Mouse (Mus musculus): ENCODE measurements around the gene Isl1. TPM values are rescaled to one million over a fixed set of nuclear protein-coding genes. Genes with fewer than 3 reads are reported as not detected.
A peak's percentile ranks its signal among the peaks of the same experiment; 100 is the strongest.

Isl1 gene
- polyA plus RNA-seq (2014; fragmentation: Nextera tagmentation; extraction: Ambion mirVana), result 8.4 and 13.9 TPM in 2 replicates

DNA sequence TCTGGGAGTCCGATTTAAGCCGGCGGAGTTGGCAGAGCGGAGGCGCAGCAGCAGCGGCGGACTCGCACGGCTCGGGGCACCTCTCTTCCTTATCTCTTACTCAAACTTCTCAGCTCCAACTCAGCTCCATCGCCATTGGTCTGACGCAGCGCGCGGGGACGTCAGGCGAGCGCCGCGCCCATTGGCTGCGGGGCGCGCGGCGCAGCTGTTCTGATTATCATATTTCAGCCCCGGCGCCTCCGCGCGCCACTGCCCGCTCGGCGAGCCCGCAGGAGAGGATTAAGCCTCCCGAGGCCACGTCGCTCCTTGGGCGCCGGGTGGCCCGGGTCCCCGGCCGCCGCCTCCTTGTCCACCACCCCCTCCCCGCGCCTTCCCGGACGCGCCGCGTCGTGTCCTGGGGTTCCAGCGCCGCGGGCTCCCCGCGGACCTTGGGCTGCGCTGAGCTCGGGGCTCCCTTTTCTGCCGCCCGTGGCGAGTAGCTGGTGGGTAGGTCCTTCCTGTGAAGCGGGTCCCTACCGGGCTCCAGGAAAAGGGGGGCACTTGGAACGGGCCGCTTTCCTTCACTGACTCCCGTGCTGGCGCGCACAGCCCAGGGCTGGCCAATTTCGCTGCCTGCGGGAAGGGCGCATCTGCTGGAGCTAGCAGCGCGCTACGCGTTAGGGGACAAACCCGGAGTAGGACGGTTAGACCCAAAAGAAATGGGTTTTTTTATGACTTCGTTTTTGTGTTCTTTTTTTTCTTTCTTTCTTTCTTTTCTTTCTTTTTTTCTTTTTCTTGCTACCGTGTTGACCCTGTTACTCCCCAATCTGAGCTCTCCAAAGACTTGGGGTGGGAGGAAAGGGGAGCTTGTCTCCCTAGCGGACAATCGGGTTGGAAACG is at the start of gene Isl1:
Gene Isl1 (minus strand): TSS at position 106 of the 879 bp plus-strand sequence.
- peak within 1 kb of the TSS; percentile 69 for H3K9ac ChIP-seq (ENCODE audit: low read depth, low read length)
- peaks cover 62% of the 10 kb centered on the region for H3K27me3 ChIP-seq (ENCODE audit: control insufficient read depth, insufficient read depth, low read length)
- H3K9me3 ChIP-seq (replicated peaks; ENCODE audit: control insufficient read depth, low read length), result no peaks in the 10 kb centered on the region
- peak; percentile 91 for ATAC-seq (replicated peaks; ENCODE audit: insufficient number of reproducible peaks, low FRiP score, low TSS enrichment)
- peak within 1 kb of the TSS; percentile 50 for H3K27ac ChIP-seq (ENCODE audit: low read depth, low read length)
- no peaks in the 10 kb centered on the region for H3K36me3 ChIP-seq (ENCODE audit: control insufficient read depth, insufficient read depth, low read length)
- WGBS (ENCODE audit: insufficient replicate concordance), result under 1% methylated on average over 73 of the region's 82 CpGs
- peak within 1 kb of the TSS; percentile 66 for H3K4me3 ChIP-seq (ENCODE audit: low read depth, low read length)
- peak within 1 kb of the TSS; percentile 96 for H3K4me2 ChIP-seq
- no peaks in the 10 kb centered on the region for H3K4me1 ChIP-seq (ENCODE audit: control insufficient read depth, insufficient read depth, low read length)

DNA sequence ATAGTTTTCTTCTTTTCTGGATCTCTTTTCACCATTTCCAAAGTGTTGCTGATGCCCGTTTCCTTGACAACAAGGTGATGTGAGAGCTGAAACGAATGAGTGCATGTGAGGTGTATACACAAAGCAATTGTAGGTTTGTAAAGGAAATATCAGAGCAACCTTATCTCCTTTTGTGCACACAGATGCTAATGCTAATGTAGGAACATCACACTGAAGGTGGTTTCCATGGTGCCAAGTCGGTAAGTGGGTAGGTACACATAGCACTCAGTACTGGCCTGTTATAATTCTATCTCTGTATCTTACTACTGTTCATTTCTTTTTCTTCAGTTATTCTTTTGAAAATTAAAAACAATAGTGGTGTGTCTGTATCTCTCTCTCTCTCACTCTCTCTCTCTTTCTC is 26.3 kb upstream of the Isl1 start:
- Histone ChIP-seq H3K4me3 (ENCODE audit: low read depth, low read length) (no peak overlapping the region), H3K27me3 (ENCODE audit: control insufficient read depth, insufficient read depth, low read length) (no peaks in the 10 kb centered on the region), H3K27ac (ENCODE audit: low read depth, low read length) (no peak overlapping the region), H3K9ac (ENCODE audit: low read depth, low read length) (no peak overlapping the region), H3K9me3 (replicated peaks; ENCODE audit: control insufficient read depth, low read length) (no peaks in the 10 kb centered on the region), H3K4me1 (ENCODE audit: control insufficient read depth, insufficient read depth, low read length) (no peaks in the 10 kb centered on the region), H3K36me3 (ENCODE audit: control insufficient read depth, insufficient read depth, low read length) (no peaks in the 10 kb centered on the region), H3K4me2 (no peak overlapping the region)
- no peak for ATAC-seq (replicated peaks; ENCODE audit: insufficient number of reproducible peaks, low FRiP score, low TSS enrichment)
- WGBS (ENCODE audit: insufficient replicate concordance), result 73% methylated on average over 3 of the region's 3 CpGs

DNA sequence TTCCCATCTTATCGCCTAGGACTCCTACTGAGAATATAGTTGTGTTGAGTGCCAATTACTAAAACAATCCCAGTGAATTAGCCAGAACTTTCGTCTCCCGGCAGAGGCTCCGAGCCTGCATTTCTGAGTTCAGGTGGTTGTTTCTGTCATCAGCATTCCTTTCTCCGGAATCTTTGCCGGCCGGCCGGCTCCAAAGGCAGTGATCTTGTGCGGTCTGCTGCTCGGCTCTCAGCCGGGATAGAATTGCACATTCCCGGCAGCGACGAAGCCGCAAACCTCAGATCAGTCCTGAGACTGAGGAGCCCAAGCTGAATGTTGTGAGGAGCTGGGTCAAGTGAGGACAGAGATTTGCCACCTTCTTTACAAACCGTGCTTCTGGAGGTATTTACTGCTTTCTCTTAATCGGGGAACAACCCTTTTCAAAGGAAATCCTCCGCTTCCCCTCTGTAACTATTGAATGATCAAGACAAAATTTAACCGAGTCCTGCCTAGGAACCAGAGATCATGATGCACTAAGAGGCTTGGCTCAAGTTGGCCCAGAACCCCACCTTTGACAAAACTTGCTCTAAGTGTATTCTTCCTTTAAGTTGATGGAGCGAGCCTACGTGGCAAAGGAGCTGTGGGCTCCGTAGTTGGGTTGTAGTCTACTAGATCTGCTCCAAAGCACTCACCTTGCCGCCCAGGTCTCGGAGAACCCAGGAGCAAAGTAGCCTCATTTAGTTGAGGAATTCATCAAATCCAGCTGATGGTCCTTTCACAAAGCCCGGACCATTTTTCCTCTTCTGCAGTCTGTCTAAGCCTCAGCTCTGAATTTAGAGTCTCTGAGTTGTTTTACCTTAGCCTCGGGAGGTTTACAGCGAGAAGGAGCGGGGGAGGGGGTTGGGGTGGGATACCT is 4.4 kb upstream of the Isl1 start:
- ATAC-seq (replicated peaks; ENCODE audit: insufficient number of reproducible peaks, low FRiP score, low TSS enrichment), result no peak
- no peak overlapping the region for H3K27ac ChIP-seq (ENCODE audit: low read depth, low read length)
- peak overlapping the region; percentile 22 for H3K4me3 ChIP-seq (ENCODE audit: low read depth, low read length)
- peak overlapping the region; percentile 51 for H3K4me2 ChIP-seq
- H3K4me1 ChIP-seq (ENCODE audit: control insufficient read depth, insufficient read depth, low read length), result no peaks in the 10 kb centered on the region
- peaks cover 36% of the 10 kb centered on the region for H3K27me3 ChIP-seq (ENCODE audit: control insufficient read depth, insufficient read depth, low read length)
- WGBS (ENCODE audit: insufficient replicate concordance), result 2% methylated on average over 28 of the region's 28 CpGs
- no peaks in the 10 kb centered on the region for H3K9me3 ChIP-seq (replicated peaks; ENCODE audit: control insufficient read depth, low read length)
- no peak overlapping the region; the same call in 1 of the 2 replicates for H3K9ac ChIP-seq (ENCODE audit: low read depth, low read length)
- H3K36me3 ChIP-seq (ENCODE audit: control insufficient read depth, insufficient read depth, low read length), result no peaks in the 10 kb centered on the region

DNA sequence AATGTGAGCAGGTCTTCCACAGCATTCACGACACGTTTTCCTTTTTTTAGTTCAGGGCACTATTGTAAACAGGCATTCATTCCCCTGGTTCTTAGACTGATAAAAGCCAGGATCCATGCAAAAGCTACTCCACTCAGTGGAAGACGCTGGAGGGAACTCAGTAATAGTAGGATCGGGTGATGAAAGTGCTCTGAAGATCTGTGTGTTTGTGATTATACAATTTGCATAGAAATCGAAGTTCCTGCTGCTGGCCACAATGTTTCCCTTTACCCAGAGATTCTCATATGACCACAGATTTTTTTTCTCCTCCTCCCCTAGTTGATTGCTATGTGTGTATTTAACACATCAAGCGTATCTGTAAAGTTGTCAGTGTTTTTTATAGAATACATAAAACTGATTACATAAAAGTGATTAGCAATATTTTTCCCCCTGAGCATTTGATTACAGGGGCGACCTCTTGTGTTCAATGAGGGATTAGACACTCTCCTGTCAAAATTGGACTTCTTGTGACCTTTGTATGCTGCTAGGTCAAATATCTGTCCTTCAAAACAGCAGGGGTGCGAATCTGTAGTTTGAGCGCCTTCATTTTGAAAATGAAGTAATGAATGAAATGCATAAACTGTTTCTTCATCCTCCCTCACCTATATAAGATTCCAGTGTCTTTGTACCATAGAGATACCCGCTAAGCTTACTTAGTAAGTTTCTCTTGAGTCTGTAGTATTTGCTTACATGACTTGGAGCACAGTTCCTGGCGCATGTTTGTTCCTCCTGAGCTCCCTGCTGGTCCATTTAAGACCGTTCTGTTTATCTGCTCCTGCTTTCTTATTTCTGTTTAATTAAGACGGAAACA is 2.6 kb upstream of the Isl1 start:
- Histone ChIP-seq H3K4me2 (peak overlapping the region; percentile 9; the same call in 1 of the 2 replicates), H3K9me3 (replicated peaks; ENCODE audit: control insufficient read depth, low read length) (no peaks in the 10 kb centered on the region), H3K4me3 (ENCODE audit: low read depth, low read length) (no peak overlapping the region), H3K27ac (ENCODE audit: low read depth, low read length) (no peak overlapping the region), H3K36me3 (ENCODE audit: control insufficient read depth, insufficient read depth, low read length) (no peaks in the 10 kb centered on the region), H3K4me1 (ENCODE audit: control insufficient read depth, insufficient read depth, low read length) (no peaks in the 10 kb centered on the region), H3K9ac (ENCODE audit: low read depth, low read length) (no peak overlapping the region), H3K27me3 (ENCODE audit: control insufficient read depth, insufficient read depth, low read length) (peaks cover 40% of the 10 kb centered on the region)
- 14% methylated on average over 13 of the region's 13 CpGs for WGBS (ENCODE audit: insufficient replicate concordance)
- ATAC-seq (replicated peaks; ENCODE audit: insufficient number of reproducible peaks, low FRiP score, low TSS enrichment), result no peak

DNA sequence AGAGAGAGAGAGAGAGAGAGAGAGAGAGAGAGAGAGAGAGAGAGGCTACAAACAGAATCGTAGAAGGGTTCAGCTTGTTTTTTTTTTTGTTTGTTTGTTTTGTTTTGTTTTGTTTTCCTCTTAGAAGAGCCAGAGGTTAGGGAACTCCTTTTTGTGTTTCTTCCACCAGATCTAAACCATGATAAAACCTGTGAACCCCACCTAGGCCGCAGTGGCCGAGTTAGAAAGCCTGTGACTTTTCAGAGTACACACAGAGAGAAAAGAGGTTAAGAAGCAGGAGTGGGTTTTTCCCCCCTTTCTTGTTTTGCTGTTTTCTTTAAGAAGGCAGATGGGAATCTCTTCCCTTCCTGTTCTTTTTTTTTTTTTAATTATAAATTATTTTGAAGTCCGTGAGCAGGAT is 1.5 kb upstream of the Isl1 start:
- Histone ChIP-seq H3K9ac (ENCODE audit: low read depth, low read length) (no peak overlapping the region), H3K27me3 (ENCODE audit: control insufficient read depth, insufficient read depth, low read length) (peaks cover 51% of the 10 kb centered on the region), H3K4me1 (ENCODE audit: control insufficient read depth, insufficient read depth, low read length) (no peaks in the 10 kb centered on the region), H3K9me3 (replicated peaks; ENCODE audit: control insufficient read depth, low read length) (no peaks in the 10 kb centered on the region), H3K4me2 (peak overlapping the region; percentile 96), H3K27ac (ENCODE audit: low read depth, low read length) (no peak overlapping the region), H3K4me3 (ENCODE audit: low read depth, low read length) (peak overlapping the region; percentile 66), H3K36me3 (ENCODE audit: control insufficient read depth, insufficient read depth, low read length) (no peaks in the 10 kb centered on the region)
- WGBS (ENCODE audit: insufficient replicate concordance), result 22% methylated on average over 4 of the region's 4 CpGs
- ATAC-seq (replicated peaks; ENCODE audit: insufficient number of reproducible peaks, low FRiP score, low TSS enrichment), result no peak

DNA sequence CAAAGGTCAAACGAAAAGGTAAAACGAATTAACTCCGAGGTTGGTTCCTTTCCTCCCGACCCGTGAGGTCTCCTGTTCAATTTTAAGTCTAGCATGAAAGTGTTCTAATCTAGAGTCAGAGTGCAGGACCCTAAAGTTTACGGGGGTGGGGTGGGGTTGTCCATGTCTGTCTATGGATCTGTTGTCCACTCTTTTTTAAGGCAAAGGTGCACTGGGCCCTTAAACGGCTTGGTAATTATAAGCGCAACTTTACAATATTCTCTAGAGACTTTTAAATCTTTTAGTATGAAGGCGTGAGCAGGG is 925 bp upstream of the Isl1 start:
- WGBS (ENCODE audit: insufficient replicate concordance), result under 1% methylated on average over 9 of the region's 9 CpGs
- ATAC-seq (replicated peaks; ENCODE audit: insufficient number of reproducible peaks, low FRiP score, low TSS enrichment), result no peak
- Histone ChIP-seq H3K9me3 (replicated peaks; ENCODE audit: control insufficient read depth, low read length) (no peaks in the 10 kb centered on the region), H3K4me3 (ENCODE audit: low read depth, low read length) (peak overlapping the region; percentile 66), H3K4me1 (ENCODE audit: control insufficient read depth, insufficient read depth, low read length) (no peaks in the 10 kb centered on the region), H3K9ac (ENCODE audit: low read depth, low read length) (peak overlapping the region; percentile 47), H3K36me3 (ENCODE audit: control insufficient read depth, insufficient read depth, low read length) (no peaks in the 10 kb centered on the region), H3K4me2 (peak overlapping the region; percentile 96), H3K27me3 (ENCODE audit: control insufficient read depth, insufficient read depth, low read length) (peaks cover 56% of the 10 kb centered on the region), H3K27ac (ENCODE audit: low read depth, low read length) (no peak overlapping the region)

DNA sequence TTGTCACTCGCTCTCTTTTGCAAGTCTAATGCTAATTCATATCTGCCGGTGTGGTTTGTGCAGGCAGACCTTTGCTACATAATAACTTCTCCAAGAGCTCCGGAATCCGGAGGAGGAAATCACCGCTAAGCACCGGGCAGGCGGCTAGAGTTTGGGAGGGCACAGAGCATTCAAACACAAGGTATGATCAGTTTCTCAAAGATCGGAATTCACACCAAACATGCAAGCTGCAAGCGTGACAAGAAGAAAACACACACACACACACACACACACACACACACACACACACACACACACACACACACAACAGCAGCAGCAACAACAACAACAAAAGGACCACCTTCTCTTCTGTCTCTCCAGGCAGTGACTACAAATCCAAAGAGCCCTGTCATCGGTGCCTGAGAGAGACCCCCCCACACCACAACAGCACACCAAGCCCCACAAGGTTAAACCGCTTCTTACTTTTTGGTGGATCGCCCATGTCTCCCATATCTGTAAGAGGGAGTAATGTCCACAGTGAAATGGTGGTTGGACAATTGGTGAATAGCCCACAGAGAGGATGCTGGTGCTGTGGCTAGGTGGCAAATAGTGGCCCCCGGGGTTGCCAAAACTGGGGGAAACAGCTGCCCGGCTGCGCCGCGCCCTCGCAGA is 431 bp downstream of the Isl1 start:
- ATAC-seq (replicated peaks; ENCODE audit: insufficient number of reproducible peaks, low FRiP score, low TSS enrichment), result peak; percentile 8; the same call in 1 of the 2 replicates
- no peaks in the 10 kb centered on the region for H3K36me3 ChIP-seq (ENCODE audit: control insufficient read depth, insufficient read depth, low read length)
- peak overlapping the region; percentile 50; the same call in 1 of the 2 replicates for H3K27ac ChIP-seq (ENCODE audit: low read depth, low read length)
- no peaks in the 10 kb centered on the region for H3K4me1 ChIP-seq (ENCODE audit: control insufficient read depth, insufficient read depth, low read length)
- H3K27me3 ChIP-seq (ENCODE audit: control insufficient read depth, insufficient read depth, low read length), result peaks cover 63% of the 10 kb centered on the region
- no peaks in the 10 kb centered on the region for H3K9me3 ChIP-seq (replicated peaks; ENCODE audit: control insufficient read depth, low read length)
- peak overlapping the region; percentile 96 for H3K4me2 ChIP-seq
- peak overlapping the region; percentile 58; the same call in 1 of the 2 replicates for H3K9ac ChIP-seq (ENCODE audit: low read depth, low read length)
- WGBS (ENCODE audit: insufficient replicate concordance), result under 1% methylated on average over 18 of the region's 18 CpGs
- H3K4me3 ChIP-seq (ENCODE audit: low read depth, low read length), result peak overlapping the region; percentile 66

Data from heart, embryonic 11.5 days (tissue).